ENCODE assay signal across 24 mouse cellular contexts in the genomic region with DNA sequence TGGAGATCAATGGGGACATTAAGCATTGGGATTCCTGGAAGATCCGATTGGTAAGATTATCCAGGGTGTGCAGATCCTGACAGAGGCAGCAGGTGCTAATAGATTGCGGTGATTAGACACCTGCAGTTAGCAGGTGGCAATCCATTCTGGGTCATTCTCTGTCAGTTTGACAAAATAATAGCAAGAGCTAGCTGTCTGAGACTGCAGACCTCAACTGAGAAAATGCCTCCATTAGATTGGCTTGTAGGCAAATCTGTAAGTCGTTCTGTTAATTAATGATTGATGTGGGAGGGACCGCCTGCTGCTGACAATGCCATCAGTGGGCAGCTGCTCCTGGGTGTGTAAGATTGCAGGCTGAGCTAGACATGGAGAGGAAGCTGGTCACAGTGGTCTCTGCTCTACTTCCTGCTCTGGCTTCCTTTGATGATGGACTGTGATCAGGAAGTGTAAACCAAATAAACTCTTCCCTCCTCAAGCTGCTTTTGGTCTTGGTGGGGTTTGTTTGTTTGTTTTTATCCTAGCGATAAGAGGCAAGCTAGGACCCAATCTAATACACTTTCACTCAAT. TPM values are rescaled to one million over a fixed set of nuclear protein-coding genes. Genes with fewer than 3 reads are reported as not detected.
A peak's percentile ranks its signal among the peaks of the same experiment; 100 is the strongest.
DNase-seq lines count a peak whose midpoint lies in the region; ATAC-seq lines count a peak whose summit lies in the region.
"Had no signal": no experiment of that assay in that cellular context is flagged by ENCODE, and none has a peak within 500 bp of the region (broad histone marks: within the 10 kb centered on the region; RNA-seq: fewer than 3 reads in every experiment).

No protein-coding gene starts in this region.

- H3K4me1 ChIP-seq in forebrain, embryonic 14.5 days (ENCODE audit: control insufficient read depth, insufficient read depth, low read length), result no peaks in the 10 kb centered on the region
- H3K4me1 ChIP-seq in forebrain, embryonic 16.5 days (replicated peaks; ENCODE audit: control insufficient read depth, insufficient read depth, low read length), result no peaks in the 10 kb centered on the region
- H3K4me1 ChIP-seq in midbrain, embryonic 11.5 days (ENCODE audit: control insufficient read depth, insufficient read depth, low read length), result no peaks in the 10 kb centered on the region
- no peaks in the 10 kb centered on the region for H3K4me1 ChIP-seq in midbrain, embryonic 16.5 days (ENCODE audit: control insufficient read depth, insufficient read depth, low read length)
- H3K4me1 ChIP-seq: embryonic facial prominence, embryonic 12.5 days; midbrain, embryonic 12.5 days; neural tube, embryonic 15.5 days had no signal

- no peak overlapping the region for H3K9ac ChIP-seq in forebrain, embryonic 14.5 days (ENCODE audit: low read length)
- no peak overlapping the region for H3K9ac ChIP-seq in forebrain, embryonic 16.5 days (replicated peaks; ENCODE audit: low read depth, low read length)
- H3K9ac ChIP-seq in midbrain, embryonic 11.5 days (ENCODE audit: low read length), result no peak overlapping the region
- H3K9ac ChIP-seq in midbrain, embryonic 16.5 days (ENCODE audit: low read depth, low read length), result no peak overlapping the region
- H3K9ac ChIP-seq: embryonic facial prominence, embryonic 12.5 days; midbrain, embryonic 12.5 days; neural tube, embryonic 15.5 days had no signal

- no peaks in the 10 kb centered on the region for H3K9me3 ChIP-seq in forebrain, embryonic 14.5 days (replicated peaks; ENCODE audit: control insufficient read depth, low read length)
- H3K9me3 ChIP-seq in forebrain, embryonic 16.5 days (ENCODE audit: control insufficient read depth, low read length), result no peaks in the 10 kb centered on the region
- H3K9me3 ChIP-seq in midbrain, embryonic 11.5 days (ENCODE audit: control insufficient read depth, low read length), result no peaks in the 10 kb centered on the region
- no peaks in the 10 kb centered on the region for H3K9me3 ChIP-seq in midbrain, embryonic 16.5 days (replicated peaks; ENCODE audit: control insufficient read depth, low read length, poor library complexity, severe bottlenecking)
- H3K9me3 ChIP-seq: embryonic facial prominence, embryonic 12.5 days; limb, embryonic 10.5 days; midbrain, embryonic 12.5 days; neural tube, embryonic 15.5 days had no signal

- ATAC-seq in forebrain, embryonic 14.5 days, result no peak
- ATAC-seq in forebrain, embryonic 16.5 days, result no peak
- ATAC-seq in midbrain, embryonic 11.5 days (ENCODE audit: low FRiP score), result no peak
- no peak for ATAC-seq in midbrain, embryonic 16.5 days

- WGBS in forebrain, embryonic 14.5 days, result 58% methylated on average over 5 of the region's 5 CpGs
- WGBS in forebrain, embryonic 16.5 days, result 54% methylated on average over 5 of the region's 5 CpGs
- WGBS in midbrain, embryonic 11.5 days, result 78% methylated on average over 5 of the region's 5 CpGs
- 72% methylated on average over 5 of the region's 5 CpGs for WGBS in midbrain, embryonic 16.5 days

- H3K27ac ChIP-seq in forebrain, embryonic 14.5 days (ENCODE audit: low read depth, low read length), result no peak overlapping the region
- H3K27ac ChIP-seq in forebrain, embryonic 16.5 days (ENCODE audit: low read length), result no peak overlapping the region
- no peak overlapping the region for H3K27ac ChIP-seq in midbrain, embryonic 11.5 days (ENCODE audit: low read depth, low read length)
- H3K27ac ChIP-seq in midbrain, embryonic 16.5 days (ENCODE audit: low read length), result no peak overlapping the region
- H3K27ac ChIP-seq: embryonic facial prominence, embryonic 12.5 days; kidney, postnatal 0 days; limb, embryonic 10.5 days; midbrain, embryonic 12.5 days; neural tube, embryonic 15.5 days had no signal

- DNase-seq in forebrain, embryonic 14.5 days (ENCODE audit: low spot score), result peak; percentile 22
- DNase-seq in midbrain, embryonic 11.5 days (ENCODE audit: low spot score, missing footprints), result peak; percentile 64
- peak; percentile 20 for DNase-seq in lung, postnatal 25 days (ENCODE audit: low spot score)
- DNase-seq in embryo, embryonic 10 days (ENCODE audit: low spot score), result no peak
- no peak for DNase-seq in cerebellum, postnatal 36 days
- no peak for DNase-seq in right cerebral cortex, postnatal 4 days
- DNase-seq: adrenal gland, adult 8-10 months; cerebellum, adult 11-12 months; gastrocnemius, postnatal 14 days; heart, postnatal 10 days; layer of hippocampus, postnatal 36 days had no signal

- no peaks in the 10 kb centered on the region for H3K36me3 ChIP-seq in forebrain, embryonic 14.5 days (ENCODE audit: control insufficient read depth, insufficient read depth, low read length)
- H3K36me3 ChIP-seq in forebrain, embryonic 16.5 days (ENCODE audit: control insufficient read depth, insufficient read depth), result no peaks in the 10 kb centered on the region
- H3K36me3 ChIP-seq in midbrain, embryonic 11.5 days (ENCODE audit: control insufficient read depth, insufficient read depth, low read length), result no peaks in the 10 kb centered on the region
- no peaks in the 10 kb centered on the region for H3K36me3 ChIP-seq in midbrain, embryonic 16.5 days (ENCODE audit: control insufficient read depth, insufficient read depth, low read length)
- H3K36me3 ChIP-seq: embryonic facial prominence, embryonic 12.5 days; limb, embryonic 10.5 days; midbrain, embryonic 12.5 days; neural tube, embryonic 15.5 days had no signal

- H3K4me3 ChIP-seq in forebrain, embryonic 14.5 days (ENCODE audit: low read depth, low read length), result no peak overlapping the region
- no peak overlapping the region for H3K4me3 ChIP-seq in forebrain, embryonic 16.5 days (replicated peaks; ENCODE audit: low read length)
- no peak overlapping the region for H3K4me3 ChIP-seq in midbrain, embryonic 11.5 days (ENCODE audit: low read depth, low read length)
- no peak overlapping the region for H3K4me3 ChIP-seq in midbrain, embryonic 16.5 days (ENCODE audit: low read depth, low read length)
- H3K4me3 ChIP-seq: embryonic facial prominence, embryonic 12.5 days; limb, embryonic 10.5 days; midbrain, embryonic 12.5 days; myocyte; neural tube, embryonic 15.5 days had no signal

- H3K4me2 ChIP-seq in forebrain, embryonic 14.5 days (ENCODE audit: low read length), result no peak overlapping the region
- no peak overlapping the region for H3K4me2 ChIP-seq in forebrain, embryonic 16.5 days (ENCODE audit: low read length)
- no peak overlapping the region for H3K4me2 ChIP-seq in midbrain, embryonic 11.5 days
- no peak overlapping the region for H3K4me2 ChIP-seq in midbrain, embryonic 16.5 days (ENCODE audit: low read length)
- H3K4me2 ChIP-seq: embryonic facial prominence, embryonic 12.5 days; liver, embryonic 11.5 days; midbrain, embryonic 12.5 days; neural tube, embryonic 15.5 days had no signal

- no peaks in the 10 kb centered on the region for H3K27me3 ChIP-seq in forebrain, embryonic 14.5 days (replicated peaks; ENCODE audit: control insufficient read depth, insufficient read depth, low read length)
- no peaks in the 10 kb centered on the region for H3K27me3 ChIP-seq in forebrain, embryonic 16.5 days (replicated peaks; ENCODE audit: control insufficient read depth, insufficient read depth, low read length)
- H3K27me3 ChIP-seq in midbrain, embryonic 11.5 days (ENCODE audit: control insufficient read depth, insufficient read depth, low read length), result no peaks in the 10 kb centered on the region
- H3K27me3 ChIP-seq in midbrain, embryonic 16.5 days (ENCODE audit: control insufficient read depth, insufficient read depth, low read depth, low read length), result no peaks in the 10 kb centered on the region
- H3K27me3 ChIP-seq: CH12.LX; embryonic facial prominence, embryonic 12.5 days; midbrain, embryonic 12.5 days; neural tube, embryonic 15.5 days had no signal

RNA-seq across cellular contexts. Expression of gene Strip1, which starts 6.2 kb away (rescaled TPM):
- 134 and 141 TPM in 2 replicates for polyA plus RNA-seq in forebrain, embryonic 14.5 days (2014; fragmentation: Nextera tagmentation; extraction: Ambion mirVana)
- polyA plus RNA-seq in forebrain, embryonic 16.5 days (2015; fragmentation: Nextera tagmentation; extraction: Ambion mirVana), result 145 and 148 TPM in 2 replicates
- polyA plus RNA-seq in midbrain, embryonic 11.5 days (2014; fragmentation: Nextera tagmentation; extraction: Ambion mirVana), result 87.6 and 90.6 TPM in 2 replicates
- 154 and 160 TPM in 2 replicates for polyA plus RNA-seq in midbrain, embryonic 16.5 days (2015; fragmentation: Nextera tagmentation; extraction: Ambion mirVana)

RNA-seq across cellular contexts. Expression of gene Gm10961, which starts 6.6 kb away (rescaled TPM):
- not detected in 2 replicates for polyA plus RNA-seq in forebrain, embryonic 14.5 days (2014; fragmentation: Nextera tagmentation; extraction: Ambion mirVana)
- polyA plus RNA-seq in forebrain, embryonic 16.5 days (2015; fragmentation: Nextera tagmentation; extraction: Ambion mirVana), result not detected in 2 replicates
- polyA plus RNA-seq in midbrain, embryonic 11.5 days (2014; fragmentation: Nextera tagmentation; extraction: Ambion mirVana), result not detected in 2 replicates
- not detected in 2 replicates for polyA plus RNA-seq in midbrain, embryonic 16.5 days (2015; fragmentation: Nextera tagmentation; extraction: Ambion mirVana)
- polyA plus RNA-seq: embryonic facial prominence, embryonic 12.5 days; frontal cortex, adult 2 months; kidney, postnatal 0 days; limb, embryonic 10.5 days; liver, embryonic 11.5 days; lung, embryonic 16.5 days; midbrain, embryonic 12.5 days; myocyte; neural tube, embryonic 15.5 days; thymus, postnatal 0 days had no signal

RNA-seq across cellular contexts. Expression of gene Alx3, which starts 42.9 kb away (rescaled TPM):
- polyA plus RNA-seq in forebrain, embryonic 14.5 days (2014; fragmentation: Nextera tagmentation; extraction: Ambion mirVana), result 2.4 and 2.6 TPM in 2 replicates
- polyA plus RNA-seq in forebrain, embryonic 16.5 days (2015; fragmentation: Nextera tagmentation; extraction: Ambion mirVana), result 2.7 and 4.9 TPM in 2 replicates
- polyA plus RNA-seq in midbrain, embryonic 11.5 days (2014; fragmentation: Nextera tagmentation; extraction: Ambion mirVana), result 2.8 and 3.3 TPM in 2 replicates
- polyA plus RNA-seq in midbrain, embryonic 16.5 days (2015; fragmentation: Nextera tagmentation; extraction: Ambion mirVana), result 1.0 and 1.5 TPM in 2 replicates
- polyA plus RNA-seq: myocyte; neural tube, embryonic 15.5 days had no signal

RNA-seq across cellular contexts. Expression of gene Ahcyl1, which starts 58.7 kb away (rescaled TPM):
- polyA plus RNA-seq in forebrain, embryonic 14.5 days (2014; fragmentation: Nextera tagmentation; extraction: Ambion mirVana), result 104 and 105 TPM in 2 replicates
- polyA plus RNA-seq in forebrain, embryonic 16.5 days (2015; fragmentation: Nextera tagmentation; extraction: Ambion mirVana), result 110 and 117 TPM in 2 replicates
- 127 and 132 TPM in 2 replicates for polyA plus RNA-seq in midbrain, embryonic 11.5 days (2014; fragmentation: Nextera tagmentation; extraction: Ambion mirVana)
- 112 and 114 TPM in 2 replicates for polyA plus RNA-seq in midbrain, embryonic 16.5 days (2015; fragmentation: Nextera tagmentation; extraction: Ambion mirVana)

Comparison
In these comparisons a context has a peak if more than half of its experiments do, and no peak if none do; other contexts are left out.
1. DNase-seq: peak in forebrain, embryonic 14.5 days (single experiment), midbrain, embryonic 11.5 days (single experiment) and lung, postnatal 25 days (single experiment); none in embryo, embryonic 10 days (single experiment), cerebellum, postnatal 36 days (0 of 2) and right cerebral cortex, postnatal 4 days (single experiment).